Mouse (Mus musculus): Measurements from ENCODE around the gene Maoa. TPM values are rescaled to one million over a fixed set of nuclear protein-coding genes. Genes with fewer than 3 reads are reported as not detected.

The Maoa gene
- polyA plus RNA-seq, 2 experiments = 2.9 to 3.8 TPM

GRCm38 (mm10) chrX:16714033-16714432 lies 94.5 kb downstream of the Maoa start:
- DNase-seq (ENCODE audit: low read depth in 3 of 3, low spot score in 3 of 3) = no peak
- H3K27ac ChIP-seq = no peak overlapping the region
- no peaks in the 10 kb centered on the region for H3K9me3 ChIP-seq (ENCODE audit: control insufficient read depth, low read length)
- TF ChIP-seq CTCF (IDR thresholded peaks at IDR 0.05; ENCODE audit: low read depth) = no peak
- no peak overlapping the region for H3K9ac ChIP-seq (replicated peaks)
- H3K4me1 ChIP-seq (replicated peaks; ENCODE audit: control insufficient read depth in 2 of 2, insufficient read depth in 2 of 2, low read length in 1 of 2) = no peaks in the 10 kb centered on the region
- no peaks in the 10 kb centered on the region for H3K27me3 ChIP-seq (ENCODE audit: control insufficient read depth, insufficient read depth, low read length)
- WGBS (ENCODE audit: insufficient replicate concordance) = 51% methylated on average over 1 of the region's 1 CpGs
- H3K4me2 ChIP-seq (ENCODE audit: low read depth) = no peak overlapping the region
- H3K4me3 ChIP-seq (ENCODE audit: insufficient read depth in 1 of 2, low read depth in 2 of 2, low read length in 2 of 2) = no peak overlapping the region
- no peak for ATAC-seq (ENCODE audit: insufficient read depth)
- no peaks in the 10 kb centered on the region for H3K36me3 ChIP-seq (replicated peaks; ENCODE audit: control insufficient read depth, insufficient read depth, low read depth)

Other genes starting within 250 kb of the Maoa start
- gene Cypt1, start 96.8 kb upstream of the Maoa start, polyA plus RNA-seq (2012; rRNA removed) = not detected in 2 replicates
- gene Cypt1, start 96.8 kb upstream of the Maoa start, polyA plus RNA-seq (2014; fragmentation: Nextera tagmentation; extraction: Ambion mirVana) = not detected in 2 replicates
- 15.5 and 19.8 TPM in 2 replicates for gene Maob, start 197.7 kb downstream of the Maoa start, polyA plus RNA-seq (2012; rRNA removed)
- 40.1 and 42.9 TPM in 2 replicates for gene Maob, start 197.7 kb downstream of the Maoa start, polyA plus RNA-seq (2014; fragmentation: Nextera tagmentation; extraction: Ambion mirVana)